Mouse (Mus musculus): ENCODE measurements at regions not wholly inside any gene's neighbourhood (a gene's known extent, or its start where the extent isn't known, plus 50 kb on each side); places are given as distances from the start of the nearest gene placed in this dataset.

GRCm38 (mm10) chr12:118564394-118565112 is 263.3 kb upstream of the Sp4 start:
- H3K27me3 ChIP-seq (ENCODE audit: insufficient read depth, low read length) = no peaks in the 10 kb centered on the region
- peak; percentile 59; the same call in 1 of the 2 replicates for ATAC-seq (ENCODE audit: low FRiP score, low TSS enrichment)

GRCm38 (mm10) chr12:118562226-118562625 is 261.0 kb upstream of the Sp4 start:
- peaks cover 4% of the 10 kb centered on the region; the same call in 1 of the 2 replicates for H3K4me1 ChIP-seq (ENCODE audit: insufficient read depth, low read length)
- 25% methylated on average over 2 of the region's 2 CpGs for WGBS
- no peak for ATAC-seq (ENCODE audit: low FRiP score, low TSS enrichment)

More at GRCm38 (mm10) chr12:118564394-118565112, 263.3 kb upstream of the Sp4 start:
- H3K27ac ChIP-seq (ENCODE audit: low read length) = no peak overlapping the region
- WGBS = 16% methylated on average over 9 of the region's 9 CpGs
- H3K4me2 ChIP-seq (replicated peaks; ENCODE audit: low read depth, low read length) = no peak overlapping the region
- H3K9ac ChIP-seq (replicated peaks; ENCODE audit: low read length) = no peak overlapping the region
- H3K4me3 ChIP-seq (ENCODE audit: low read length) = no peak overlapping the region
- H3K4me1 ChIP-seq (ENCODE audit: insufficient read depth, low read length) = peaks cover 4% of the 10 kb centered on the region; the same call in 1 of the 2 replicates
- H3K36me3 ChIP-seq (ENCODE audit: insufficient read depth, low read length) = no peaks in the 10 kb centered on the region
- H3K9me3 ChIP-seq (ENCODE audit: low read length) = no peaks in the 10 kb centered on the region

GRCm38 (mm10) chr12:118549071-118549470 is 247.8 kb upstream of the Sp4 start:
- 94% methylated on average over 1 of the region's 1 CpGs for WGBS
- Histone ChIP-seq H3K27ac (ENCODE audit: low read length) (no peak overlapping the region), H3K9ac (replicated peaks; ENCODE audit: low read length) (no peak overlapping the region), H3K4me2 (replicated peaks; ENCODE audit: low read depth, low read length) (no peak overlapping the region), H3K4me3 (ENCODE audit: low read length) (no peak overlapping the region), H3K27me3 (ENCODE audit: insufficient read depth, low read length) (no peaks in the 10 kb centered on the region), H3K9me3 (ENCODE audit: low read length) (no peaks in the 10 kb centered on the region), H3K4me1 (ENCODE audit: insufficient read depth, low read length) (no peaks in the 10 kb centered on the region), H3K36me3 (ENCODE audit: insufficient read depth, low read length) (no peaks in the 10 kb centered on the region)
- peak; percentile 19; the same call in 1 of the 2 replicates for ATAC-seq (ENCODE audit: low FRiP score, low TSS enrichment)

More at GRCm38 (mm10) chr12:118562226-118562625, 261.0 kb upstream of the Sp4 start:
- Histone ChIP-seq H3K9ac (replicated peaks; ENCODE audit: low read length) (no peak overlapping the region), H3K27me3 (ENCODE audit: insufficient read depth, low read length) (no peaks in the 10 kb centered on the region), H3K4me3 (ENCODE audit: low read length) (no peak overlapping the region), H3K36me3 (ENCODE audit: insufficient read depth, low read length) (no peaks in the 10 kb centered on the region), H3K27ac (ENCODE audit: low read length) (no peak overlapping the region), H3K4me2 (replicated peaks; ENCODE audit: low read depth, low read length) (no peak overlapping the region), H3K9me3 (ENCODE audit: low read length) (no peaks in the 10 kb centered on the region)

DNA sequence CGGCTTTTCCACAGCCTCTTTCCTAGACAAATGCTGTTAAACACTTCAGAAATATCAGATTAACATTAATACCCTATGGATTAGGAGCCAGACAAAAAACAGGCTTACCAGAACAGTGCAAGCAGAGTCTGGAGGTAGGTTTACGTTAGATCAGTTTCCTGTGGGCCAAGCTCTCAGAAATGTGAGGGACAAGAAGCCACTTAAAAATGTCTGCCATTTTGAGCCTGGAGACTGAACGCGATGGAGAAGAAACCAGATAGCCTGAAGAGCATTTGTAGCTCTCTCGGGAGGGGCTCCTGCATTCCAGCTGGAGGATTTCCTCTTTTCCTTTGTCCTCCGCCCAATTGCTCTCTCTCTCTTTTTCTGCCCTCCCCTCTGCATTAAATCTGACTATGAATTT is 239.1 kb upstream of the Sp4 start:
- no peaks in the 10 kb centered on the region for H3K27me3 ChIP-seq (ENCODE audit: insufficient read depth, low read length)
- H3K4me2 ChIP-seq (replicated peaks; ENCODE audit: low read depth, low read length) = no peak overlapping the region
- H3K4me3 ChIP-seq (ENCODE audit: low read length) = no peak overlapping the region
- ATAC-seq (ENCODE audit: low FRiP score, low TSS enrichment) = no peak
- H3K27ac ChIP-seq (ENCODE audit: low read length) = no peak overlapping the region
- no peak overlapping the region for H3K9ac ChIP-seq (replicated peaks; ENCODE audit: low read length)
- WGBS = 26% methylated on average over 6 of the region's 6 CpGs
- no peaks in the 10 kb centered on the region for H3K4me1 ChIP-seq (ENCODE audit: insufficient read depth, low read length)
- H3K36me3 ChIP-seq (ENCODE audit: insufficient read depth, low read length) = no peaks in the 10 kb centered on the region
- H3K9me3 ChIP-seq (ENCODE audit: low read length) = no peaks in the 10 kb centered on the region

DNA sequence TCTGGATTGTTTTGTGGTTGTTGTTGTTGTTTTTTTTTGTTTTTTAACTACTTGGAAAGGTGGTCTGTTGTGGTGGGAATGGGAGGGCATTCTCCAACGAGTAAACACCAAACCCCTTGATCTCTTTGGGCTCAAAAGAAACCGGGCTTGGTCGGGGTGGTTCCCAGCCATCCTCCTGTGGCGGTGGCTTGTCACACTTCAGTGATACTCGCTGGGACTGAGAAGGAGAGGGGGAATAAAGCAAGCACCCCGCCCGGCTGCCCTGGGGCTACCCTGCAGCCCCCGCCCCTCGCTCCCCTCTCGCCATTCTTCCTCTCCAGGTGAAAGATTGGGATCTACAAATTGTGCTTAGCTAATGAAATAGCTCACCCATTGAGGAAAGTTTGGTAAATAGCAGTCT is 229.3 kb upstream of the Sp4 start:
- Histone ChIP-seq H3K27ac (ENCODE audit: low read length) (no peak overlapping the region), H3K4me1 (ENCODE audit: insufficient read depth, low read length) (no peaks in the 10 kb centered on the region), H3K4me2 (replicated peaks; ENCODE audit: low read depth, low read length) (peak overlapping the region; percentile 49), H3K9ac (replicated peaks; ENCODE audit: low read length) (no peak overlapping the region), H3K9me3 (ENCODE audit: low read length) (no peaks in the 10 kb centered on the region), H3K36me3 (ENCODE audit: insufficient read depth, low read length) (no peaks in the 10 kb centered on the region), H3K4me3 (ENCODE audit: low read length) (peak overlapping the region; percentile 24), H3K27me3 (ENCODE audit: insufficient read depth, low read length) (peaks cover 40% of the 10 kb centered on the region)
- 2% methylated on average over 10 of the region's 10 CpGs for WGBS
- peak; percentile 69 for ATAC-seq (ENCODE audit: low FRiP score, low TSS enrichment)

DNA sequence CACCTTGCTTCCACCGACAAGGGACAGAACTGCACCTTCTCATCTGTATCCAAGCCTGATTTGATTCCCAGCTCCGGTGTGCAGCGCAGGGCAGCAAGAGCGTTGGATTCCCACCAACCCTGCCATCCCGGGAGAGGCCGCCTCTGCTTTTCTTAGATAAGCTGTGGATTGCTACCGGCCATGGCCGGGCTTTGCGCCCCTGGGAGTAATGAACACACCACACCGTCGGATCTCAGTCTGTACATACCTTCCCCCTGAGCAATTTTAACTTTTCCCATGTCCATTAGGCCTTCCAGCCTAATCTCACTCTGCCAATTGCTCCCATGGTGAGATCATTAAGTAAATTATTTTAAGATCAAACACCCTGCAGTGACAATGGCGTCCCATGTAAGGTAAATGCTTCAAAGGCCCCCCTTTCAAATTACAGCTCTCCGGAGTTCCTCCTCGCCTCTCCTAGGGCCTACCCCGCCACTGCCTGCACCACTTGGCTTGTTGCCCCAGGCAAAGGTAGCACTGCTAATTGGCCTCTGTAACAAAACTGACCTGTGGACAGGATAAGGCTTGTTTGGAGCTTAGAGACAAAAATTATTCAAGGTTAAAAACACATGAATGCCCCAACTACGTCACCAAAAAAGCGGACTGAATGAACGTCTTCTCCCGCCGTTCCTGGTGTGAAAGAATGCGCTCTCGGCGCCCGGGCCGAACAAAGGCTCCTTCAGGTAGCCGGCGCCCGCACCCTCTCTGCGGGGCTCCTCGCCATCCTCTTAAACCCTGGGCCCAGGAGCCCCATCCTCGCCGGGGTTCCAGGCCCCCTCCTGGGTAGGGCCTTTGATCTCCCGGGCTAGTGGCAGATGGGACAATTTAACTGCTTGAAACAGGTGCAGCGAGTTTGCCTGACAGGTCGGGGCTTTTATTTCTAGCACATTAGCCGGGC is 228.5 kb upstream of the Sp4 start:
- H3K4me3 ChIP-seq (ENCODE audit: low read length) = peak overlapping the region; percentile 24
- peak; percentile 70; the same call in 1 of the 2 replicates for ATAC-seq (ENCODE audit: low FRiP score, low TSS enrichment)

GRCm38 (mm10) chr12:118521770-118522169 is 220.5 kb upstream of the Sp4 start:
- ATAC-seq (ENCODE audit: low FRiP score, low TSS enrichment) = no peak
- Histone ChIP-seq H3K4me2 (replicated peaks; ENCODE audit: low read depth, low read length) (no peak overlapping the region), H3K9ac (replicated peaks; ENCODE audit: low read length) (no peak overlapping the region), H3K4me3 (ENCODE audit: low read length) (no peak overlapping the region), H3K36me3 (ENCODE audit: insufficient read depth, low read length) (no peaks in the 10 kb centered on the region), H3K27ac (ENCODE audit: low read length) (no peak overlapping the region), H3K4me1 (ENCODE audit: insufficient read depth, low read length) (no peaks in the 10 kb centered on the region), H3K27me3 (ENCODE audit: insufficient read depth, low read length) (no peaks in the 10 kb centered on the region), H3K9me3 (ENCODE audit: low read length) (no peaks in the 10 kb centered on the region)
- 76% methylated on average over 2 of the region's 2 CpGs for WGBS

More for the DNA sequence above, 228.5 kb upstream of the Sp4 start:
- Histone ChIP-seq H3K4me1 (ENCODE audit: insufficient read depth, low read length) (no peaks in the 10 kb centered on the region), H3K4me2 (replicated peaks; ENCODE audit: low read depth, low read length) (peak overlapping the region; percentile 49), H3K9me3 (ENCODE audit: low read length) (no peaks in the 10 kb centered on the region), H3K9ac (replicated peaks; ENCODE audit: low read length) (no peak overlapping the region), H3K27ac (ENCODE audit: low read length) (no peak overlapping the region), H3K27me3 (ENCODE audit: insufficient read depth, low read length) (peaks cover 40% of the 10 kb centered on the region), H3K36me3 (ENCODE audit: insufficient read depth, low read length) (no peaks in the 10 kb centered on the region)
- 3% methylated on average over 36 of the region's 36 CpGs for WGBS

GRCm38 (mm10) chr12:118521329-118521728 is 220.1 kb upstream of the Sp4 start:
- no peak overlapping the region for H3K4me3 ChIP-seq (ENCODE audit: low read length)

DNA sequence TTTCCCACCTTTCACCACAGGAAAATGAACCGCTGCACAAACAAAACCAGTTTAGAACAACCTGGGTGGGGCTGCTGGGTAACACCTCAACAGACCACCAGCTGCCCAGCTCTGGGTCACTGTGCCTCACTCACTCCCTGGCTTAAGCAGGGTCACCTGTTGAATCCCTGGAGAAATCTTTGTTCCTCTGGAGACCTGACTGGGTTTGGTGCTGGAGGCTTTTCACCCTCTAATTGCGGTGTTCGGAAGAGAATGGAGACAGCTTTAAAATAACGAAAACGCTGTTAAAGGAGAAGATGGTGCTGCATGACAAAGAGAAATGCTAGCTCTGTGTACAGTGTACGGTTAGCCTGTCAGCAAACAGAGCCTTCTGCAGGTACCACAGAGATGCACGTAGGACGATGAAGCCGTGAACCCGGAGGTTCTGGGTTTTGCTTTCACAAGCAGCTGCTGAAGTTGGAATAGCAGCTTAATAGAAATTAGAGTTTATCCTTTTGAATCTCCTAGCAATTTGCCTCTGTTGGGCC is 218.6 kb upstream of the Sp4 start:
- no peak for ATAC-seq (ENCODE audit: low FRiP score, low TSS enrichment)
- H3K4me3 ChIP-seq (ENCODE audit: low read length) = no peak overlapping the region
- no peaks in the 10 kb centered on the region for H3K27me3 ChIP-seq (ENCODE audit: insufficient read depth, low read length)
- 50% methylated on average over 10 of the region's 10 CpGs for WGBS
- H3K4me2 ChIP-seq (replicated peaks; ENCODE audit: low read depth, low read length) = no peak overlapping the region
- no peaks in the 10 kb centered on the region for H3K9me3 ChIP-seq (ENCODE audit: low read length)
- no peak overlapping the region for H3K27ac ChIP-seq (ENCODE audit: low read length)
- H3K4me1 ChIP-seq (ENCODE audit: insufficient read depth, low read length) = no peaks in the 10 kb centered on the region
- H3K36me3 ChIP-seq (ENCODE audit: insufficient read depth, low read length) = no peaks in the 10 kb centered on the region
- no peak overlapping the region for H3K9ac ChIP-seq (replicated peaks; ENCODE audit: low read length)

More at GRCm38 (mm10) chr12:118521329-118521728, 220.1 kb upstream of the Sp4 start:
- H3K9ac ChIP-seq (replicated peaks; ENCODE audit: low read length) = no peak overlapping the region
- no peak for ATAC-seq (ENCODE audit: low FRiP score, low TSS enrichment)
- 70% methylated on average over 1 of the region's 1 CpGs for WGBS
- H3K4me1 ChIP-seq (ENCODE audit: insufficient read depth, low read length) = no peaks in the 10 kb centered on the region
- H3K27me3 ChIP-seq (ENCODE audit: insufficient read depth, low read length) = no peaks in the 10 kb centered on the region
- H3K36me3 ChIP-seq (ENCODE audit: insufficient read depth, low read length) = no peaks in the 10 kb centered on the region
- no peak overlapping the region for H3K4me2 ChIP-seq (replicated peaks; ENCODE audit: low read depth, low read length)
- no peaks in the 10 kb centered on the region for H3K9me3 ChIP-seq (ENCODE audit: low read length)
- H3K27ac ChIP-seq (ENCODE audit: low read length) = no peak overlapping the region

Measured in kidney, embryonic 16.5 days (tissue).